Mouse (Mus musculus): Measurements from ENCODE around the gene Iglon5.

Iglon5 gene

GRCm38 (mm10) chr7:43427406-43427805, 62.5 kb downstream of the Iglon5 start, which contains the start of gene Lim2:
TSS of gene Lim2 (plus strand) at chr7:43427670.
- no peak for DNase-seq (ENCODE audit: low spot score)

GRCm38 (mm10) chr7:43423991-43424625, 65.8 kb downstream of the Iglon5 start:
- DNase-seq (ENCODE audit: low spot score), result no peak

- peak; percentile 89 for DNase-seq (ENCODE audit: low spot score)
Measured at GRCm38 (mm10) chr7:43422995-43423617, 66.8 kb downstream of the Iglon5 start.

All from urinary bladder, postnatal 14 days (tissue).